Mouse (Mus musculus) heart, embryonic 14.5 days (tissue): Measurements from ENCODE around the gene Slc47a2. TPM values are rescaled to one million over a fixed set of nuclear protein-coding genes. Genes with fewer than 3 reads are reported as not detected.
A peak's percentile ranks its signal among the peaks of the same experiment; 100 is the strongest.

Experiments
- ATAC-seq: fragments of 200-750 bp; cut with Nextera tagmentation; 2 replicates; pipeline ENCODE4 v1.8.0; 2017; ENCODE audit warnings: low read depth, moderate TSS enrichment; ENCODE audit not compliant: insufficient number of reproducible peaks, insufficient read depth, low FRiP score
- H3K27ac ChIP-seq, 2 experiments: fragments of 200-500 bp in 1 of 2; fragments of 300-500 bp in 1 of 2; sonication (generic) in 1 of 2; replicated peaks in 1 of 2; 2 replicates each; pipeline ENCODE4 v1.5.1; 2012 to 2014; ENCODE audit warnings: low read depth in 2 of 2, low read length in 2 of 2, control low read depth in 1 of 2, mild to moderate bottlenecking in 1 of 2, mixed read lengths in 1 of 2; ENCODE audit not compliant: control insufficient read depth in 1 of 2, insufficient read depth in 1 of 2
- H3K27me3 ChIP-seq: fragments of 300-500 bp; sonication (generic); 2 replicates; pipeline ENCODE4 v1.6.1; 2014; ENCODE audit warnings: mild to moderate bottlenecking, low read length, control low read depth; ENCODE audit not compliant: control insufficient read depth, insufficient read depth
- H3K36me3 ChIP-seq: fragments of 300-500 bp; sonication (generic); 2 replicates; pipeline ENCODE4 v1.6.1; 2014; ENCODE audit warnings: mild to moderate bottlenecking, control low read depth, low read length, mixed read lengths; ENCODE audit not compliant: control insufficient read depth, insufficient read depth
- H3K4me1 ChIP-seq, 2 experiments: fragments of 200-500 bp in 1 of 2; fragments of 300-500 bp in 1 of 2; sonication (generic) in 1 of 2; 2 replicates each; pipeline ENCODE4 v1.6.1; 2012 to 2014; ENCODE audit warnings: low read length in 2 of 2, control low read depth in 1 of 2, mixed read lengths in 1 of 2; ENCODE audit not compliant: control insufficient read depth in 2 of 2, insufficient read depth in 2 of 2
- H3K4me2 ChIP-seq: fragments of 300-500 bp; sonication (generic); 2 replicates; pipeline ENCODE4 v1.6.1; 2014; ENCODE audit warnings: mild to moderate bottlenecking, low read length
- H3K4me3 ChIP-seq, 2 experiments: fragments of 200-500 bp in 1 of 2; fragments of 300-500 bp in 1 of 2; sonication (generic) in 1 of 2; 2 replicates each; pipeline ENCODE4 v1.5.1; 2012 to 2014; ENCODE audit warnings: low read length in 2 of 2, mild to moderate bottlenecking in 2 of 2, control low read depth in 1 of 2, low read depth in 1 of 2, moderate library complexity in 1 of 2; ENCODE audit not compliant: control insufficient read depth in 1 of 2, insufficient read depth in 1 of 2
- H3K9ac ChIP-seq: fragments of 300-500 bp; sonication (generic); 2 replicates; pipeline ENCODE4 v1.6.1; 2014; ENCODE audit warnings: mild to moderate bottlenecking, low read length
- H3K9me3 ChIP-seq: fragments of 300-500 bp; sonication (generic); 2 replicates; pipeline ENCODE4 v1.6.1; 2016; ENCODE audit warnings: low read length, control low read depth; ENCODE audit not compliant: control insufficient read depth
- WGBS: fragments of 180-500 bp; shearing (Covaris S2); extraction: QIAGEN DNeasy Blood & Tissue Kit; methylation state at CpG from one replicate; pipeline ENCODE4 v1.1.7; 2014; 5-methylcytosine and 5-hydroxymethylcytosine counted together
- polyA plus RNA-seq: library from polyadenylated mRNA; unstranded; fragments of >200 nt; fragmentation: Nextera tagmentation; extraction: Ambion mirVana; gene quantifications from 2 replicates; pipeline ENCODE4 v1.2.1, GENCODE M21; 2014

The Slc47a2 gene
- polyA plus RNA-seq, 1 experiment from 2014 or later = 0.35 TPM

DNA sequence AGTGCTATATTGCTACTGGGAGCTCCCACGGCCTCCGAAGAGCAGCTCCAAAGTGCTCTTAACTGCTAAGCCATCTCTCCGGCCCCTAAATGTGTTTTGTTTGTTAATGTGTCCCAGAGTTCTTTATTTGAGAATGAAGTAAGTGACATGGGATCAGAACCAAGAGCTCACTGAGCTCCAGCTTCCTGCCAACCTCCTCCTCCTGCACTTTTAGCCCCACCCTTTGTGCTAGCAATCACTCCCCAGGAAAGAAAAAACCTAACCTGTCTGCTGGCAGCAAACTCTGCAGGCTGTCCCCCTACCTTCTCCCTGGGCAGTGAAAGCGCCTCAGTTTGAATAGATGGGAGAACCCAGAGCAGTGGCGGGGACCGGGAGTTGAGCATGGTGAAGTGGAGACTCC is 13.5 kb upstream of the Slc47a2 start:
- H3K9me3 ChIP-seq = no peaks in the 10 kb centered on the region
- H3K4me3 ChIP-seq = no peak overlapping the region
- no peak for ATAC-seq
- H3K27ac ChIP-seq = no peak overlapping the region
- no peaks in the 10 kb centered on the region for H3K27me3 ChIP-seq
- peaks cover 7% of the 10 kb centered on the region for H3K36me3 ChIP-seq
- 82% methylated on average over 6 of the region's 6 CpGs for WGBS
- no peak overlapping the region for H3K4me2 ChIP-seq
- H3K9ac ChIP-seq = no peak overlapping the region
- H3K4me1 ChIP-seq = no peaks in the 10 kb centered on the region

- no peak for ATAC-seq
- 82% methylated on average over 5 of the region's 5 CpGs for WGBS
- H3K4me1 ChIP-seq = no peaks in the 10 kb centered on the region
- H3K4me3 ChIP-seq = no peak overlapping the region
- no peaks in the 10 kb centered on the region for H3K27me3 ChIP-seq
- H3K36me3 ChIP-seq = peaks cover 7% of the 10 kb centered on the region
- H3K27ac ChIP-seq = no peak overlapping the region
- no peak overlapping the region for H3K4me2 ChIP-seq
- no peak overlapping the region for H3K9ac ChIP-seq
- H3K9me3 ChIP-seq = no peaks in the 10 kb centered on the region
These were observed 12.7 kb upstream of the Slc47a2 start for GRCm38 (mm10) chr11:61355351-61355750.

GRCm38 (mm10) chr11:61354346-61354745 is 11.7 kb upstream of the Slc47a2 start:
- WGBS = 84% methylated on average over 6 of the region's 6 CpGs
- H3K4me1 ChIP-seq = no peaks in the 10 kb centered on the region
- H3K9ac ChIP-seq = no peak overlapping the region
- ATAC-seq = no peak
- no peaks in the 10 kb centered on the region for H3K27me3 ChIP-seq
- H3K4me3 ChIP-seq = no peak overlapping the region
- no peaks in the 10 kb centered on the region for H3K9me3 ChIP-seq
- H3K4me2 ChIP-seq = no peak overlapping the region
- H3K27ac ChIP-seq = no peak overlapping the region
- H3K36me3 ChIP-seq = peaks cover 7% of the 10 kb centered on the region

GRCm38 (mm10) chr11:61353038-61353437 is 10.4 kb upstream of the Slc47a2 start:
- Histone ChIP-seq H3K9me3 (no peaks in the 10 kb centered on the region), H3K4me2 (no peak overlapping the region), H3K4me1 (no peaks in the 10 kb centered on the region), H3K4me3 (no peak overlapping the region), H3K9ac (no peak overlapping the region), H3K36me3 (peaks cover 6% of the 10 kb centered on the region; the same call in 1 of the 2 replicates), H3K27ac (no peak overlapping the region), H3K27me3 (no peaks in the 10 kb centered on the region)
- no peak for ATAC-seq
- 78% methylated on average over 2 of the region's 2 CpGs for WGBS

GRCm38 (mm10) chr11:61352138-61352651 is 9.5 kb upstream of the Slc47a2 start:
- no peak overlapping the region for H3K4me2 ChIP-seq
- peaks cover 4% of the 10 kb centered on the region; the same call in 1 of the 2 replicates for H3K36me3 ChIP-seq
- no peak overlapping the region for H3K27ac ChIP-seq
- H3K4me3 ChIP-seq = no peak overlapping the region
- H3K9ac ChIP-seq = no peak overlapping the region
- 51% methylated on average over 9 of the region's 9 CpGs for WGBS
- H3K27me3 ChIP-seq = no peaks in the 10 kb centered on the region
- 0 out of 2 replicates have a peak, but pooled peaks have one; percentile 33 for ATAC-seq
- no peaks in the 10 kb centered on the region for H3K9me3 ChIP-seq
- H3K4me1 ChIP-seq = no peaks in the 10 kb centered on the region

DNA sequence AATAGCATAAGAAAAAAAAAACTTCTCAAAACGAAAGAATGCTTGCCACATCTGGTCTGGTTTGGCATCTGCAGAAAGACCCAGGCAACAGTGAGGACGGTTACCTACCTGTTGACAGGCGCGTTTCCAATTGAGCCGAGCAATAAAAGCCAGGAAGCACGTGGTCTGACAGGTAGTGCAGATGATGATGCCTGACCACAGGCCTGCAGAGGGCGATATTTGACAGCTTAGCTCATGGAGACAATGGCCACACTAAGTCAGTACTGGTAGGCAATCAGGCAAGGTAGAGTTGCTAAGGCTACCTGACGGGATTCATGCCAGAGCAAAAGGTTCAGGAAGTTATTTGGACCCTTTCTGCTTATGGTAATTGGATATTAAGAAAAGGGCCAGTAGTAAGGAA is 6.7 kb upstream of the Slc47a2 start:
- H3K4me1 ChIP-seq = no peaks in the 10 kb centered on the region
- H3K27me3 ChIP-seq = no peaks in the 10 kb centered on the region
- H3K36me3 ChIP-seq = 0 out of 2 replicates have a peak, but pooled peaks cover 3% of the 10 kb centered on the region
- ATAC-seq = 0 out of 2 replicates have a peak, but pooled peaks have one; percentile 31
- no peak overlapping the region for H3K4me2 ChIP-seq
- H3K4me3 ChIP-seq = no peak overlapping the region
- no peak overlapping the region for H3K9ac ChIP-seq
- WGBS = 9% methylated on average over 8 of the region's 8 CpGs
- no peak overlapping the region for H3K27ac ChIP-seq
- no peaks in the 10 kb centered on the region for H3K9me3 ChIP-seq

DNA sequence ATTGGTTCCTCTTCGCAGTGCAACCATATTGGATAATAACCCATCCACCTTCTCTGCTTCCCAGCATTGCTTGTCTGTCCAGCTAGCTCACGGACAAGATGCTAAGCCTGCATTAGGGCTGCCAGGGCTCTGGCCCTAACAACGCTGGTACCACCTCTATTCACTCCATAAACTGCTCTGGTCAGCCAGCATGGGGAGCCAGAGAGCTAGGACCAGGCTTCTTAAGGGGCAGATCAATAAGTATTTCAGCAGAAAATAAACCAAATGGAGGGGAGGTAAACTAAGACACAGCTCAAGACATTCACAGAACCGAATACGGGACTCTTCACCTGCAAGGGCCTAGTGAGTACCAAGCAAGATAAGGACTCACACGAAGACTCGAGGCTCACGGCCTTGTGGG is 3.5 kb upstream of the Slc47a2 start:
- Histone ChIP-seq H3K4me3 (no peak overlapping the region), H3K27ac (no peak overlapping the region), H3K4me2 (no peak overlapping the region), H3K36me3 (0 out of 2 replicates have a peak, but pooled peaks cover 9% of the 10 kb centered on the region), H3K9ac (no peak overlapping the region), H3K27me3 (peaks cover 9% of the 10 kb centered on the region), H3K4me1 (peaks cover 4 to 13% of the 10 kb centered on the region in 2 experiments; a peak in 2 of 4 replicates), H3K9me3 (no peaks in the 10 kb centered on the region)
- 61% methylated on average over 8 of the region's 8 CpGs for WGBS
- ATAC-seq = no peak

DNA sequence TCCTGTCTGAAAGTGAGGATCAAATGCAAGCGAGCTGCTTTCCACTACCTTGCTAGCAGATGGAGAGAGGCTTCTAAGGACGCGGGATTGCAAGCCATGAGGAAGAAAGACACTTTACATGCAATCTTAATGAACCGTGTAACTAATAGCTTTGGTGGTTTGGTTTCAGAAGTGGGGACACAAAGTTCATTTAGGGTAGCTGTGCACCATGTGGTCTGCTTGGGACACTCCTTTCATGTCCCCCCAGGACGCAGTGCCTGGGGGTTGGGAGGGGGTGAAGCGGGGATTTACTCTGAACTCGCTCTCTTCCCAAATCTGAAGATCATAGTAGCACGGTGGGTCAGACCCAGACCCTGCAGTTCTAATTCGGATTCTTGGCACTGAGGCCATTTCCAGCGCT is 689 bp downstream of the Slc47a2 start:
- no peaks in the 10 kb centered on the region for H3K9me3 ChIP-seq

More for the DNA sequence above, 689 bp downstream of the Slc47a2 start:
- Histone ChIP-seq H3K36me3 (0 out of 2 replicates have a peak, but pooled peaks cover 7% of the 10 kb centered on the region), H3K9ac (peak overlapping the region; percentile 65; the same call in 1 of the 2 replicates), H3K27me3 (peaks cover 13% of the 10 kb centered on the region), H3K4me1 (peaks cover 4 to 13% of the 10 kb centered on the region in 2 experiments; a peak in 2 of 4 replicates), H3K27ac (no peak overlapping the region), H3K4me3 (peak overlapping the region; percentile 35 to 44), H3K4me2 (peak overlapping the region; percentile 82)
- ATAC-seq = no peak
- WGBS = 16% methylated on average over 10 of the region's 10 CpGs
